8 mouse cellular contexts compared by ENCODE assay signal in the genomic region with DNA sequence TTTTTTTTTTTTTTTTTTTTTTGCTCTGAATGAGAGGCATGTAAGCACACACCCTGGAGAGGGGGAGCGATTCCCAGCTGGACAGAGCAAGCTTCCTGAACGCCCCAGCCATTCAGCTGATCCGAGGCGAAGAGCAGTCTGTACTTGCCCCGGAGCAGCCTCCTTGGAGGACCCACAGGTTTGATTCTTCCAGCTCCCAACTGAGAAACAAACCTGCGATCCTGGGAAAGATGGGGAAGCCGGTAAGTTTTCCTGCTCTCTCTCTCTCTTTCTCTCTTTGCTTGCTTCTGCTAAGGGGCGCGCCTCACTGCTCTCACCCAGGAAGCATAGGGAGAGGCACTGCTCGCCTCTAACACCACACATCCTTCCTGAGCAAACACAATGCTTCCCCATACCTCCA. TPM values are rescaled to one million over a fixed set of nuclear protein-coding genes. Genes with fewer than 3 reads are reported as not detected.
DNase-seq lines count a peak whose midpoint lies in the region; ATAC-seq lines count a peak whose summit lies in the region.

A gene (plus strand): TSS at position 69 of the 400 bp plus-strand sequence.

- H3K4me2 ChIP-seq in heart, embryonic 12.5 days: peak within 1 kb of the TSS; percentile 60

- ATAC-seq in common myeloid progenitor, adult 5-6 weeks (replicated peaks; ENCODE audit: low read depth, poor library complexity, severe bottlenecking): no peak
- 0 out of 2 replicates have a peak, but pooled peaks have one; percentile 45 for ATAC-seq in heart, embryonic 12.5 days (ENCODE audit: insufficient number of reproducible peaks, low FRiP score)
- peak; percentile 80 for ATAC-seq in megakaryocyte, adult 5-6 weeks (ENCODE audit: poor library complexity, severe bottlenecking)

- 16% methylated on average over 10 of the region's 10 CpGs for WGBS in heart, embryonic 12.5 days

- no peaks in the 10 kb centered on the region for H3K27me3 ChIP-seq in heart, embryonic 12.5 days (replicated peaks)

- no peaks in the 10 kb centered on the region for H3K36me3 ChIP-seq in heart, embryonic 12.5 days

- H3K9me3 ChIP-seq in heart, embryonic 12.5 days (replicated peaks): no peaks in the 10 kb centered on the region

- no peaks in the 10 kb centered on the region; the same call in 1 of the 2 replicates for H3K4me1 ChIP-seq in heart, embryonic 12.5 days (replicated peaks)

- DNase-seq in kidney, adult 18-20 months: peak; percentile 2
- DNase-seq in kidney, adult 9 months: no peak
- peak; percentile 12 to 34 for DNase-seq in kidney, postnatal 25 days
- DNase-seq in testis, postnatal 10 days (ENCODE audit: low spot score): peak; percentile 41
- no peak for DNase-seq in cerebellum, adult 9-10 months

- no peak within 1 kb of the TSS; the same call in 1 of the 2 replicates for H3K9ac ChIP-seq in heart, embryonic 12.5 days

- H3K4me3 ChIP-seq in heart, embryonic 12.5 days: peak within 1 kb of the TSS; percentile 52

- H3K27ac ChIP-seq in heart, embryonic 12.5 days (ENCODE audit: poor library complexity, severe bottlenecking): no peak within 1 kb of the TSS

RNA-seq across cellular contexts. Expression of the gene that starts here (rescaled TPM):
- total RNA-seq in common myeloid progenitor, adult 5-6 weeks (2017): 10.3 and 12.8 TPM in 2 replicates
- 7.7 TPM in 2 replicates for polyA plus RNA-seq in heart, embryonic 12.5 days (2016; fragmentation: Nextera tagmentation; extraction: Ambion mirVana)
- total RNA-seq in megakaryocyte, adult 5-6 weeks (2015): 10.3 and 16.8 TPM in 2 replicates
- total RNA-seq in megakaryocyte, adult 5-6 weeks (2017): 1.5 and 6.3 TPM in 2 replicates

Comparison
In these comparisons a context has a peak if more than half of its experiments do, and no peak if none do; other contexts are left out.
1. DNase-seq: peak in kidney, adult 18-20 months (single experiment), kidney, postnatal 25 days (2 of 2) and testis, postnatal 10 days (single experiment); none in kidney, adult 9 months (single experiment) and cerebellum, adult 9-10 months (single experiment).